Mouse (Mus musculus) ovary, postnatal 36 days (tissue): ENCODE results near the gene Prox2.

Experiments
- DNase-seq: peaks from one replicate; pipeline ENCODE4 v3.0.0; 2022; ENCODE audit warnings: low spot score, mixed read lengths

Gene Prox2

GRCm38 (mm10) chr12:85094010-85094409 lies 16.5 kb downstream of the Prox2 start:
- DNase-seq = peak; percentile 44

GRCm38 (mm10) chr12:85092214-85092613 lies 18.3 kb downstream of the Prox2 start:
- DNase-seq = peak; percentile 56

- no peak for DNase-seq
Observed at GRCm38 (mm10) chr12:85091190-85091589, 19.4 kb downstream of the Prox2 start.

- no peak for DNase-seq
Observed at GRCm38 (mm10) chr12:85087845-85088244, 22.7 kb downstream of the Prox2 start.

- DNase-seq = no peak
Observed at GRCm38 (mm10) chr12:85084941-85085340, 25.6 kb downstream of the Prox2 start.

- no peak for DNase-seq
Observed at GRCm38 (mm10) chr12:85084257-85084656, 26.3 kb downstream of the Prox2 start.

GRCm38 (mm10) chr12:85077100-85077499 lies 33.5 kb downstream of the Prox2 start:
- no peak for DNase-seq

GRCm38 (mm10) chr12:85071043-85071442 lies 39.5 kb downstream of the Prox2 start:
- DNase-seq = no peak

- DNase-seq = no peak
Observed at GRCm38 (mm10) chr12:85051218-85051617, 59.3 kb downstream of the Prox2 start.
